Mouse (Mus musculus): Measurements from ENCODE around the gene Tmem184b. TPM values are rescaled to one million over a fixed set of nuclear protein-coding genes. Genes with fewer than 3 reads are reported as not detected.

Tmem184b gene
- polyA plus RNA-seq, 1 experiment from 2014 or later = 55.0 TPM

- no peak overlapping the region for H3K4me2 ChIP-seq
- H3K36me3 ChIP-seq (ENCODE audit: control insufficient read depth, insufficient read depth, low read length) = peaks cover 17% of the 10 kb centered on the region
- H3K27ac ChIP-seq (ENCODE audit: low read depth, low read length) = no peak overlapping the region
- no peak overlapping the region for H3K4me3 ChIP-seq (ENCODE audit: low read depth, low read length)
- ATAC-seq (replicated peaks; ENCODE audit: insufficient number of reproducible peaks, low FRiP score, low TSS enrichment) = no peak
- no peak overlapping the region for H3K9ac ChIP-seq (ENCODE audit: low read depth, low read length)
- H3K27me3 ChIP-seq (ENCODE audit: control insufficient read depth, insufficient read depth, low read length) = no peaks in the 10 kb centered on the region
- no peaks in the 10 kb centered on the region for H3K9me3 ChIP-seq (replicated peaks; ENCODE audit: control insufficient read depth, low read length)
- no peaks in the 10 kb centered on the region for H3K4me1 ChIP-seq (ENCODE audit: control insufficient read depth, insufficient read depth, low read length)
- WGBS (ENCODE audit: insufficient replicate concordance) = 65% methylated on average over 3 of the region's 3 CpGs
Observed at GRCm38 (mm10) chr15:79374760-79375159, 28.6 kb downstream of the Tmem184b start.

- WGBS (ENCODE audit: insufficient replicate concordance) = 67% methylated on average over 7 of the region's 7 CpGs
- Histone ChIP-seq H3K27ac (ENCODE audit: low read depth, low read length) (no peak overlapping the region), H3K9ac (ENCODE audit: low read depth, low read length) (no peak overlapping the region), H3K4me3 (ENCODE audit: low read depth, low read length) (no peak overlapping the region), H3K27me3 (ENCODE audit: control insufficient read depth, insufficient read depth, low read length) (no peaks in the 10 kb centered on the region), H3K36me3 (ENCODE audit: control insufficient read depth, insufficient read depth, low read length) (peaks cover 15% of the 10 kb centered on the region), H3K9me3 (replicated peaks; ENCODE audit: control insufficient read depth, low read length) (no peaks in the 10 kb centered on the region), H3K4me2 (no peak overlapping the region), H3K4me1 (ENCODE audit: control insufficient read depth, insufficient read depth, low read length) (peaks cover 14% of the 10 kb centered on the region; the same call in 1 of the 2 replicates)
- no peak for ATAC-seq (replicated peaks; ENCODE audit: insufficient number of reproducible peaks, low FRiP score, low TSS enrichment)
Observed at GRCm38 (mm10) chr15:79370281-79370843, 33.0 kb downstream of the Tmem184b start.

GRCm38 (mm10) chr15:79369452-79370280, 33.7 kb downstream of the Tmem184b start:
- Histone ChIP-seq H3K36me3 (ENCODE audit: control insufficient read depth, insufficient read depth, low read length) (peaks cover 18% of the 10 kb centered on the region), H3K9ac (ENCODE audit: low read depth, low read length) (no peak overlapping the region), H3K9me3 (replicated peaks; ENCODE audit: control insufficient read depth, low read length) (no peaks in the 10 kb centered on the region), H3K27ac (ENCODE audit: low read depth, low read length) (no peak overlapping the region), H3K27me3 (ENCODE audit: control insufficient read depth, insufficient read depth, low read length) (no peaks in the 10 kb centered on the region), H3K4me2 (no peak overlapping the region), H3K4me1 (ENCODE audit: control insufficient read depth, insufficient read depth, low read length) (peaks cover 14% of the 10 kb centered on the region; the same call in 1 of the 2 replicates), H3K4me3 (ENCODE audit: low read depth, low read length) (no peak overlapping the region)
- 69% methylated on average over 15 of the region's 15 CpGs for WGBS (ENCODE audit: insufficient replicate concordance)
- ATAC-seq (replicated peaks; ENCODE audit: insufficient number of reproducible peaks, low FRiP score, low TSS enrichment) = no peak

GRCm38 (mm10) chr15:79368861-79369440, 34.4 kb downstream of the Tmem184b start:
- no peak overlapping the region for H3K4me3 ChIP-seq (ENCODE audit: low read depth, low read length)
- ATAC-seq (replicated peaks; ENCODE audit: insufficient number of reproducible peaks, low FRiP score, low TSS enrichment) = no peak
- H3K27ac ChIP-seq (ENCODE audit: low read depth, low read length) = peak overlapping the region; percentile 64; the same call in 1 of the 2 replicates
- peak overlapping the region; percentile 1; the same call in 1 of the 2 replicates for H3K9ac ChIP-seq (ENCODE audit: low read depth, low read length)
- peaks cover 18% of the 10 kb centered on the region for H3K36me3 ChIP-seq (ENCODE audit: control insufficient read depth, insufficient read depth, low read length)
- H3K4me1 ChIP-seq (ENCODE audit: control insufficient read depth, insufficient read depth, low read length) = peaks cover 21% of the 10 kb centered on the region; the same call in 1 of the 2 replicates
- H3K27me3 ChIP-seq (ENCODE audit: control insufficient read depth, insufficient read depth, low read length) = no peaks in the 10 kb centered on the region
- H3K4me2 ChIP-seq = no peak overlapping the region
- no peaks in the 10 kb centered on the region for H3K9me3 ChIP-seq (replicated peaks; ENCODE audit: control insufficient read depth, low read length)
- 71% methylated on average over 8 of the region's 8 CpGs for WGBS (ENCODE audit: insufficient replicate concordance)

- Histone ChIP-seq H3K4me3 (ENCODE audit: low read depth, low read length) (no peak overlapping the region), H3K9me3 (replicated peaks; ENCODE audit: control insufficient read depth, low read length) (no peaks in the 10 kb centered on the region), H3K27me3 (ENCODE audit: control insufficient read depth, insufficient read depth, low read length) (no peaks in the 10 kb centered on the region), H3K4me2 (no peak overlapping the region), H3K27ac (ENCODE audit: low read depth, low read length) (peak overlapping the region; percentile 64), H3K4me1 (ENCODE audit: control insufficient read depth, insufficient read depth, low read length) (peaks cover 27% of the 10 kb centered on the region), H3K9ac (ENCODE audit: low read depth, low read length) (peak overlapping the region; percentile 22; the same call in 1 of the 2 replicates), H3K36me3 (ENCODE audit: control insufficient read depth, insufficient read depth, low read length) (peaks cover 18% of the 10 kb centered on the region)
- 51% methylated on average over 14 of the region's 14 CpGs for WGBS (ENCODE audit: insufficient replicate concordance)
- no peak; the same call in 1 of the 2 replicates for ATAC-seq (replicated peaks; ENCODE audit: insufficient number of reproducible peaks, low FRiP score, low TSS enrichment)
Observed at GRCm38 (mm10) chr15:79368313-79368811, 35.0 kb downstream of the Tmem184b start.

GRCm38 (mm10) chr15:79366402-79366801, 37.0 kb downstream of the Tmem184b start:
- Histone ChIP-seq H3K36me3 (ENCODE audit: control insufficient read depth, insufficient read depth, low read length) (peaks cover 27% of the 10 kb centered on the region), H3K9ac (ENCODE audit: low read depth, low read length) (no peak overlapping the region), H3K4me3 (ENCODE audit: low read depth, low read length) (no peak overlapping the region), H3K27me3 (ENCODE audit: control insufficient read depth, insufficient read depth, low read length) (no peaks in the 10 kb centered on the region), H3K9me3 (replicated peaks; ENCODE audit: control insufficient read depth, low read length) (no peaks in the 10 kb centered on the region), H3K4me1 (ENCODE audit: control insufficient read depth, insufficient read depth, low read length) (peaks cover 31% of the 10 kb centered on the region), H3K4me2 (no peak overlapping the region), H3K27ac (ENCODE audit: low read depth, low read length) (no peak overlapping the region)
- 86% methylated on average over 5 of the region's 5 CpGs for WGBS (ENCODE audit: insufficient replicate concordance)
- no peak for ATAC-seq (replicated peaks; ENCODE audit: insufficient number of reproducible peaks, low FRiP score, low TSS enrichment)

- Histone ChIP-seq H3K4me2 (no peak overlapping the region), H3K27me3 (ENCODE audit: control insufficient read depth, insufficient read depth, low read length) (no peaks in the 10 kb centered on the region), H3K9ac (ENCODE audit: low read depth, low read length) (no peak overlapping the region), H3K36me3 (ENCODE audit: control insufficient read depth, insufficient read depth, low read length) (peaks cover 27% of the 10 kb centered on the region), H3K4me1 (ENCODE audit: control insufficient read depth, insufficient read depth, low read length) (peaks cover 41% of the 10 kb centered on the region), H3K27ac (ENCODE audit: low read depth, low read length) (no peak overlapping the region), H3K9me3 (replicated peaks; ENCODE audit: control insufficient read depth, low read length) (no peaks in the 10 kb centered on the region), H3K4me3 (ENCODE audit: low read depth, low read length) (no peak overlapping the region)
- no peak for ATAC-seq (replicated peaks; ENCODE audit: insufficient number of reproducible peaks, low FRiP score, low TSS enrichment)
- 95% methylated on average over 12 of the region's 12 CpGs for WGBS (ENCODE audit: insufficient replicate concordance)
Observed at GRCm38 (mm10) chr15:79365068-79365467, 38.3 kb downstream of the Tmem184b start.

GRCm38 (mm10) chr15:79364120-79364519, 39.2 kb downstream of the Tmem184b start:
- no peak for ATAC-seq (replicated peaks; ENCODE audit: insufficient number of reproducible peaks, low FRiP score, low TSS enrichment)
- Histone ChIP-seq H3K4me1 (ENCODE audit: control insufficient read depth, insufficient read depth, low read length) (peaks cover 43% of the 10 kb centered on the region), H3K27me3 (ENCODE audit: control insufficient read depth, insufficient read depth, low read length) (no peaks in the 10 kb centered on the region), H3K4me3 (ENCODE audit: low read depth, low read length) (no peak overlapping the region), H3K36me3 (ENCODE audit: control insufficient read depth, insufficient read depth, low read length) (peaks cover 24% of the 10 kb centered on the region), H3K4me2 (no peak overlapping the region), H3K27ac (ENCODE audit: low read depth, low read length) (0 out of 2 replicates have a peak overlapping the region, but pooled peaks have one; percentile 17), H3K9me3 (replicated peaks; ENCODE audit: control insufficient read depth, low read length) (no peaks in the 10 kb centered on the region), H3K9ac (ENCODE audit: low read depth, low read length) (peak overlapping the region; percentile 2; the same call in 1 of the 2 replicates)
- 57% methylated on average over 6 of the region's 6 CpGs for WGBS (ENCODE audit: insufficient replicate concordance)

Data from heart, embryonic 11.5 days (tissue).